Mouse (Mus musculus) intestine, embryonic 14.5 days (tissue): Measurements from ENCODE around the gene Uqcc1. TPM values are rescaled to one million over a fixed set of nuclear protein-coding genes. Genes with fewer than 3 reads are reported as not detected.
A peak's percentile ranks its signal among the peaks of the same experiment; 100 is the strongest.

Experiments
- ATAC-seq: fragments of 200-750 bp; cut with Nextera tagmentation; replicated peaks from 2 replicates; pipeline ENCODE4 v1.8.0; 2017; ENCODE audit warnings: low read depth, moderate number of reproducible peaks, moderate TSS enrichment, moderate library complexity; ENCODE audit not compliant: low FRiP score, low TSS enrichment
- DNase-seq: peaks from one replicate; pipeline ENCODE4 v3.0.0-alpha.2; 2018; ENCODE audit warnings: low spot score
- H3K27ac ChIP-seq: fragments of 300-500 bp; sonication (generic); 2 replicates; pipeline ENCODE4 v1.5.1; 2014; ENCODE audit warnings: low read depth, mild to moderate bottlenecking, control low read depth
- H3K27me3 ChIP-seq: fragments of 300-500 bp; sonication (generic); replicated peaks from 2 replicates; pipeline ENCODE4 v1.6.1; 2014; ENCODE audit warnings: low read length, control low read depth; ENCODE audit not compliant: control insufficient read depth, insufficient read depth
- H3K36me3 ChIP-seq: fragments of 300-500 bp; sonication (generic); 2 replicates; pipeline ENCODE4 v1.6.1; 2014; ENCODE audit warnings: low read length, control low read depth; ENCODE audit not compliant: control insufficient read depth, insufficient read depth
- H3K4me1 ChIP-seq: fragments of 300-500 bp; sonication (generic); replicated peaks from 2 replicates; pipeline ENCODE4 v1.6.1; 2014; ENCODE audit warnings: low read length, control low read depth, mixed read lengths; ENCODE audit not compliant: control insufficient read depth, insufficient read depth
- H3K4me2 ChIP-seq: fragments of 300-500 bp; sonication (generic); 2 replicates; pipeline ENCODE4 v1.6.1; 2014; ENCODE audit warnings: low read length
- H3K4me3 ChIP-seq: fragments of 300-500 bp; sonication (generic); 2 replicates; pipeline ENCODE4 v1.5.1; 2014; ENCODE audit warnings: low read depth, low read length, control low read depth, mixed read lengths
- H3K9ac ChIP-seq: fragments of 300-500 bp; sonication (generic); 2 replicates; pipeline ENCODE4 v1.6.1; 2014; ENCODE audit warnings: mild to moderate bottlenecking, low read length
- H3K9me3 ChIP-seq: fragments of 300-500 bp; sonication (generic); 2 replicates; pipeline ENCODE4 v1.6.1; 2016; ENCODE audit warnings: low read length, control low read depth; ENCODE audit not compliant: control insufficient read depth
- WGBS: fragments of 180-500 bp; shearing (Covaris S2); extraction: QIAGEN DNeasy Blood & Tissue Kit; methylation state at CpG from one replicate; pipeline ENCODE4 v1.1.7; 2014; 5-methylcytosine and 5-hydroxymethylcytosine counted together
- polyA plus RNA-seq: library from polyadenylated mRNA; unstranded; fragments of >200 nt; fragmentation: Nextera tagmentation; extraction: Ambion mirVana; gene quantifications from 2 replicates; pipeline ENCODE4 v1.2.1, GENCODE M21; 2014

Gene Uqcc1
- polyA plus RNA-seq, 1 experiment from 2014 or later = 64.0 TPM

- H3K9ac ChIP-seq = peak overlapping the region; percentile 69
- ATAC-seq (peak; percentile 55), DNase-seq (peak; percentile 63)
- peaks cover 9% of the 10 kb centered on the region; the same call in 1 of the 2 replicates for H3K4me1 ChIP-seq
- WGBS = 50% methylated on average over 6 of the region's 6 CpGs
- peak overlapping the region; percentile 82 for H3K27ac ChIP-seq
- peaks cover 44% of the 10 kb centered on the region for H3K36me3 ChIP-seq
- no peaks in the 10 kb centered on the region for H3K9me3 ChIP-seq
- H3K4me3 ChIP-seq = peak overlapping the region; percentile 74
- H3K27me3 ChIP-seq = no peaks in the 10 kb centered on the region
- peak overlapping the region; percentile 96 for H3K4me2 ChIP-seq
Measured at GRCm38 (mm10) chr2:155819449-155820251, 110.5 kb downstream of the Uqcc1 start.

DNA sequence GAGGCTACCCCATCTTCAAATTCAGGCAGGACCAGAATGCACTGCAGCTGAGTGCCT lies 110.9 kb downstream of the Uqcc1 start, which contains the start of gene BC029722:
Gene BC029722 (minus strand): TSS at position 35 of the 57 bp plus-strand sequence.
- peaks cover 44% of the 10 kb centered on the region for H3K36me3 ChIP-seq
- H3K9me3 ChIP-seq = no peaks in the 10 kb centered on the region
- H3K4me2 ChIP-seq = peak within 1 kb of the TSS; percentile 96
- peak within 1 kb of the TSS; percentile 74 for H3K4me3 ChIP-seq
- H3K4me1 ChIP-seq = peaks cover 9% of the 10 kb centered on the region; the same call in 1 of the 2 replicates
- H3K27ac ChIP-seq = peak within 1 kb of the TSS; percentile 82
- DNase-seq = no peak
- ATAC-seq = no peak
- peak within 1 kb of the TSS; percentile 69 for H3K9ac ChIP-seq
- no peaks in the 10 kb centered on the region for H3K27me3 ChIP-seq

GRCm38 (mm10) chr2:155818596-155819391 lies 111.3 kb downstream of the Uqcc1 start:
- peak overlapping the region; percentile 96 for H3K4me2 ChIP-seq
- 1% methylated on average over 37 of the region's 37 CpGs for WGBS
- ATAC-seq = peak; percentile 92

GRCm38 (mm10) chr2:155817301-155818245 lies 112.5 kb downstream of the Uqcc1 start:
- no peak overlapping the region for H3K27ac ChIP-seq
- H3K36me3 ChIP-seq = peaks cover 29% of the 10 kb centered on the region
- no peaks in the 10 kb centered on the region for H3K27me3 ChIP-seq
- no peaks in the 10 kb centered on the region for H3K9me3 ChIP-seq
- H3K4me2 ChIP-seq = 0 out of 2 replicates have a peak overlapping the region, but pooled peaks have one; percentile 96
- DNase-seq (no peak), ATAC-seq (no peak)
- peak overlapping the region; percentile 69; the same call in 1 of the 2 replicates for H3K9ac ChIP-seq
- WGBS = 78% methylated on average over 10 of the region's 10 CpGs
- H3K4me1 ChIP-seq = peaks cover 9% of the 10 kb centered on the region; the same call in 1 of the 2 replicates
- no peak overlapping the region for H3K4me3 ChIP-seq

More at GRCm38 (mm10) chr2:155818596-155819391, 111.3 kb downstream of the Uqcc1 start:
- Histone ChIP-seq H3K36me3 (peaks cover 41% of the 10 kb centered on the region), H3K4me1 (peaks cover 9% of the 10 kb centered on the region; the same call in 1 of the 2 replicates), H3K9ac (peak overlapping the region; percentile 69), H3K27me3 (no peaks in the 10 kb centered on the region), H3K27ac (peak overlapping the region; percentile 82), H3K4me3 (peak overlapping the region; percentile 74), H3K9me3 (no peaks in the 10 kb centered on the region)
- DNase-seq = peak; percentile 94

DNA sequence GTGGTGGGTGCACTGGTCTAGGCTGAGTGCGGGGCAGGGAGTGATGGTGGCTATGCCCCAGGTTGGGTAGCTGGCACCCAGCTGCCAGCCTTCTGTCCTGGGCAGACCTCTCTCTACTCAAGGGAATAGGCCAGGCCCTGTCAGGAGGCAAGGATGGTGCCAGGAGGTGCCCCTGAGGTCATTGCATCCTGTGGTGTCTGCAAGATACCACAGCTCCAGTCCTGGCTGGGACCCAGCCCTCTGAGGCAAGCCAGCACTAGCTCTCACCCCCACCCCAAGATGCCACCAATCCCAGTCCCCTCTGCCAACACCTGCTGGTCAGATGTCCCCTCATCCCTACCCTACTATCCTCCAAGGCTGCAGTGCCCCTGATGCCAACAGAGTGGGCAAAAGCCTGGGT lies 113.9 kb downstream of the Uqcc1 start:
- H3K4me2 ChIP-seq = no peak overlapping the region
- no peak overlapping the region for H3K27ac ChIP-seq
- DNase-seq (no peak), ATAC-seq (no peak)
- peaks cover 16% of the 10 kb centered on the region for H3K36me3 ChIP-seq
- H3K9ac ChIP-seq = no peak overlapping the region
- H3K4me1 ChIP-seq = peaks cover 9% of the 10 kb centered on the region; the same call in 1 of the 2 replicates
- H3K4me3 ChIP-seq = no peak overlapping the region
- 93% methylated on average over 1 of the region's 1 CpGs for WGBS
- H3K27me3 ChIP-seq = no peaks in the 10 kb centered on the region
- no peaks in the 10 kb centered on the region for H3K9me3 ChIP-seq

DNA sequence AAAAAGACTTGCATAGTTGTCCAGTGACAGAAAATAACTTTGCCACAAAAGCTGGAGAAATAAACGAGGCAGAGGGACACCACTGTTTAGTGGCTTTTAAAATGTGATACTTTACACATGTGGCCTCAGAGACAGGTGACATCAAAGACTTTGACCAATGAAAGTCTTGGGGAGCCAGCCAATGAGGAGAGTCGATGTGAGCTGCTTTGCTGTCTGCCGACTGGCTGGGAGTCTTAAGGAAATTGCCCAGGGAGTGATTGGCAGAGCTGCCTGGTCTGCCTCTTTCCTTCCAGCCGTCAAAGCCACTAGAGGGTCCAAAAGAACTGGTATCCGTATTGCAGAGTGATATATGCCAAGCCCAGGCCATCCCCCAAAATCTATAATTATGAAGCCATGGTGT lies 115.3 kb downstream of the Uqcc1 start:
- ATAC-seq = no peak
- H3K4me1 ChIP-seq = peaks cover 9% of the 10 kb centered on the region; the same call in 1 of the 2 replicates
- H3K4me2 ChIP-seq = no peak overlapping the region
- no peak overlapping the region for H3K27ac ChIP-seq
- 28% methylated on average over 5 of the region's 5 CpGs for WGBS
- H3K9me3 ChIP-seq = no peaks in the 10 kb centered on the region
- H3K9ac ChIP-seq = no peak overlapping the region
- H3K27me3 ChIP-seq = no peaks in the 10 kb centered on the region
- DNase-seq = no peak
- H3K4me3 ChIP-seq = no peak overlapping the region
- peaks cover 2% of the 10 kb centered on the region; the same call in 1 of the 2 replicates for H3K36me3 ChIP-seq

DNA sequence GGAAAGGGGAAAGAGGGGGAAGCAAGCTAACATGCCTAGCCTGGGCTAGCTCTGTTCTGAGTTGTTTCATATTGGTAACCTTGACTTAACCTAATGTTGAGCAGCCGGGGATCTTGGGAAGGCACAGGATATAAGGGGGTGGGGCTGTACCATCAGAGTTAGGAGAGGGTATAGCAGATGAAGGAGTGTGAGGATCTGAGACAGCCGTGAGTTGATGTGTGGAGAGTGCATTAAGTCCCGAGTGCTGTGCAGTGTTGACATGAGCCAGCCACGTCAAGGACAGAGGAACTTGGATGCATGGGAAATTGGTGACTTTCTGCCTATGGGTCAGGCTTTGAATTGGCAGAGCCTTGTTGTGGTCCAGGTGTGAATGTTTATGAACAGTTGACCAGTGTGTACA lies 117.5 kb downstream of the Uqcc1 start:
- Histone ChIP-seq H3K9me3 (no peaks in the 10 kb centered on the region), H3K27ac (no peak overlapping the region), H3K4me3 (no peak overlapping the region), H3K36me3 (no peaks in the 10 kb centered on the region), H3K4me2 (no peak overlapping the region), H3K27me3 (no peaks in the 10 kb centered on the region), H3K4me1 (no peaks in the 10 kb centered on the region), H3K9ac (no peak overlapping the region)
- 76% methylated on average over 4 of the region's 4 CpGs for WGBS
- DNase-seq (no peak), ATAC-seq (no peak)

GRCm38 (mm10) chr2:155811821-155812396 lies 118.2 kb downstream of the Uqcc1 start:
- H3K36me3 ChIP-seq = no peaks in the 10 kb centered on the region
- ATAC-seq = no peak
- H3K9ac ChIP-seq = no peak overlapping the region
- no peaks in the 10 kb centered on the region for H3K4me1 ChIP-seq
- DNase-seq = peak; percentile 92
- no peak overlapping the region for H3K4me2 ChIP-seq
- no peaks in the 10 kb centered on the region for H3K27me3 ChIP-seq
- no peak overlapping the region for H3K4me3 ChIP-seq
- WGBS = 36% methylated on average over 16 of the region's 16 CpGs
- H3K27ac ChIP-seq = no peak overlapping the region
- H3K9me3 ChIP-seq = no peaks in the 10 kb centered on the region
